Mouse (Mus musculus): ENCODE measurements around the gene Mrgpre. TPM values are rescaled to one million over a fixed set of nuclear protein-coding genes. Genes with fewer than 3 reads are reported as not detected.

Gene Mrgpre
- total and polyA plus RNA-seq, 3 experiments = not detected

GRCm38 (mm10) chr7:143808909-143809308, 24.6 kb upstream of the Mrgpre start:
- H3K4me3 ChIP-seq (ENCODE audit: low read depth, low read length) = no peak overlapping the region
- TF ChIP-seq CTCF (IDR thresholded peaks at IDR 0.05; ENCODE audit: low read depth, low read length) = peak; percentile 49
- TF ChIP-seq GATA2 (IDR thresholded peaks at IDR 0.05; ENCODE audit: borderline replicate concordance, low read depth, low read length) = no peak
- H3K9me3 ChIP-seq (replicated peaks) = no peaks in the 10 kb centered on the region
- no peak for DNase-seq (ENCODE audit: low spot score)
- peaks cover 94% of the 10 kb centered on the region for H3K36me3 ChIP-seq (replicated peaks)
- ATAC-seq (ENCODE audit: extremely low read depth, insufficient number of reproducible peaks, low FRiP score, poor library complexity, severe bottlenecking) = peak; percentile 28; the same call in 1 of the 2 replicates
- no peaks in the 10 kb centered on the region for H3K4me1 ChIP-seq (ENCODE audit: insufficient read depth, low read depth, low read length)
- H3K27me3 ChIP-seq (ENCODE audit: insufficient read depth, low read length) = no peaks in the 10 kb centered on the region

GRCm38 (mm10) chr7:143805199-143805624, 20.9 kb upstream of the Mrgpre start:
- Histone ChIP-seq H3K9me3 (replicated peaks) (no peaks in the 10 kb centered on the region), H3K27me3 (ENCODE audit: insufficient read depth, low read length) (no peaks in the 10 kb centered on the region), H3K36me3 (replicated peaks) (peaks cover 93% of the 10 kb centered on the region), H3K4me3 (ENCODE audit: low read depth, low read length) (no peak overlapping the region), H3K4me1 (ENCODE audit: insufficient read depth, low read depth, low read length) (no peaks in the 10 kb centered on the region)
- ATAC-seq (ENCODE audit: extremely low read depth, insufficient number of reproducible peaks, low FRiP score, poor library complexity, severe bottlenecking) (no peak), DNase-seq (ENCODE audit: low spot score) (no peak)
- no peak for TF ChIP-seq TAL1 (conservative IDR thresholded peaks at IDR 0.05; ENCODE audit: low read depth, low read length)
- no peak for TF ChIP-seq GATA2 (IDR thresholded peaks at IDR 0.05; ENCODE audit: borderline replicate concordance, low read depth, low read length)
- TF ChIP-seq POLR2AphosphoS5 (IDR thresholded peaks at IDR 0.05; ENCODE audit: insufficient replicate concordance, low read depth, low read length) = no peak
- no peak for TF ChIP-seq CTCF (IDR thresholded peaks at IDR 0.05; ENCODE audit: low read depth, low read length)
- no peak for TF ChIP-seq GATA1 (IDR thresholded peaks at IDR 0.05; ENCODE audit: borderline replicate concordance, low read length)

- DNase-seq (ENCODE audit: low spot score) (no peak), ATAC-seq (ENCODE audit: extremely low read depth, insufficient number of reproducible peaks, low FRiP score, poor library complexity, severe bottlenecking) (no peak)
- no peak overlapping the region for H3K4me3 ChIP-seq (ENCODE audit: low read depth, low read length)
- H3K4me1 ChIP-seq (ENCODE audit: insufficient read depth, low read depth, low read length) = 0 out of 2 replicates have a peak, but pooled peaks cover 3% of the 10 kb centered on the region
- H3K27me3 ChIP-seq (ENCODE audit: insufficient read depth, low read length) = no peaks in the 10 kb centered on the region
- TF ChIP-seq GATA2 (IDR thresholded peaks at IDR 0.05; ENCODE audit: borderline replicate concordance, low read depth, low read length) (no peak), TAL1 (conservative IDR thresholded peaks at IDR 0.05; ENCODE audit: low read depth, low read length) (no peak), CTCF (IDR thresholded peaks at IDR 0.05; ENCODE audit: low read depth, low read length) (no peak), POLR2AphosphoS5 (IDR thresholded peaks at IDR 0.05; ENCODE audit: insufficient replicate concordance, low read depth, low read length) (no peak), GATA1 (IDR thresholded peaks at IDR 0.05; ENCODE audit: borderline replicate concordance, low read length) (no peak)
- no peaks in the 10 kb centered on the region for H3K9me3 ChIP-seq (replicated peaks)
- peaks cover 93% of the 10 kb centered on the region for H3K36me3 ChIP-seq (replicated peaks)
These were observed 17.1 kb upstream of the Mrgpre start for GRCm38 (mm10) chr7:143801195-143802065.

GRCm38 (mm10) chr7:143800770-143801169, 16.5 kb upstream of the Mrgpre start:
- Histone ChIP-seq H3K27me3 (ENCODE audit: insufficient read depth, low read length) (no peaks in the 10 kb centered on the region), H3K9me3 (replicated peaks) (no peaks in the 10 kb centered on the region), H3K36me3 (replicated peaks) (peaks cover 93% of the 10 kb centered on the region), H3K4me1 (ENCODE audit: insufficient read depth, low read depth, low read length) (0 out of 2 replicates have a peak, but pooled peaks cover 3% of the 10 kb centered on the region), H3K4me3 (ENCODE audit: low read depth, low read length) (no peak overlapping the region)
- ATAC-seq (ENCODE audit: extremely low read depth, insufficient number of reproducible peaks, low FRiP score, poor library complexity, severe bottlenecking) (no peak), DNase-seq (ENCODE audit: low spot score) (no peak)
- TF ChIP-seq POLR2AphosphoS5 (IDR thresholded peaks at IDR 0.05; ENCODE audit: insufficient replicate concordance, low read depth, low read length) = no peak
- no peak for TF ChIP-seq CTCF (IDR thresholded peaks at IDR 0.05; ENCODE audit: low read depth, low read length)
- TF ChIP-seq GATA2 (IDR thresholded peaks at IDR 0.05; ENCODE audit: borderline replicate concordance, low read depth, low read length) = no peak

DNA sequence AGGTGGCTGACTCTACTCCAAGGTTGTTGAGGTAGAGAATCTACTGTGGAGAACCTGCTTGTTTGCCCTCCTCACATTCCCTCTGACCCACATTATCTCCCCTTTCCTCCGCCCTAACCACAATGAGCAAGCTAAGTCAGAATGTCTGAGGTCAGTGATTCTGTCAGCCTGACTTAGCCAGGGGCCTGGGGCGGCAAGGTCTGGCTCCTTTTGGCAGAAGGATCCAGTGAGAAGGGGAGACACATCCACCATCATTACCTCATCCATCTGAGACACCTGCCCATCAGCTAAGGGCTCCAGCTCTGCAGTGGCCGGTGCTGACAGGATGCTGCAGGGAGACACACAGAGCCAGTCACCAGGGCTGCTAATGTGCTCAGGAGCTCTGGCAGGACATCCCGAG, 14.5 kb upstream of the Mrgpre start:
- ATAC-seq (ENCODE audit: extremely low read depth, insufficient number of reproducible peaks, low FRiP score, poor library complexity, severe bottlenecking) (no peak), DNase-seq (ENCODE audit: low spot score) (no peak)
- H3K9me3 ChIP-seq (replicated peaks) = no peaks in the 10 kb centered on the region
- 0 out of 2 replicates have a peak, but pooled peaks cover 3% of the 10 kb centered on the region for H3K4me1 ChIP-seq (ENCODE audit: insufficient read depth, low read depth, low read length)
- peaks cover 87% of the 10 kb centered on the region for H3K36me3 ChIP-seq (replicated peaks)
- H3K27me3 ChIP-seq (ENCODE audit: insufficient read depth, low read length) = no peaks in the 10 kb centered on the region
- no peak overlapping the region for H3K4me3 ChIP-seq (ENCODE audit: low read depth, low read length)
- no peak for TF ChIP-seq CTCF (IDR thresholded peaks at IDR 0.05; ENCODE audit: low read depth, low read length)
- TF ChIP-seq TAL1 (conservative IDR thresholded peaks at IDR 0.05; ENCODE audit: low read depth, low read length) = no peak
- TF ChIP-seq GATA1 (IDR thresholded peaks at IDR 0.05; ENCODE audit: borderline replicate concordance, low read length) = no peak
- no peak for TF ChIP-seq POLR2AphosphoS5 (IDR thresholded peaks at IDR 0.05; ENCODE audit: insufficient replicate concordance, low read depth, low read length)
- TF ChIP-seq GATA2 (IDR thresholded peaks at IDR 0.05; ENCODE audit: borderline replicate concordance, low read depth, low read length) = no peak

DNA sequence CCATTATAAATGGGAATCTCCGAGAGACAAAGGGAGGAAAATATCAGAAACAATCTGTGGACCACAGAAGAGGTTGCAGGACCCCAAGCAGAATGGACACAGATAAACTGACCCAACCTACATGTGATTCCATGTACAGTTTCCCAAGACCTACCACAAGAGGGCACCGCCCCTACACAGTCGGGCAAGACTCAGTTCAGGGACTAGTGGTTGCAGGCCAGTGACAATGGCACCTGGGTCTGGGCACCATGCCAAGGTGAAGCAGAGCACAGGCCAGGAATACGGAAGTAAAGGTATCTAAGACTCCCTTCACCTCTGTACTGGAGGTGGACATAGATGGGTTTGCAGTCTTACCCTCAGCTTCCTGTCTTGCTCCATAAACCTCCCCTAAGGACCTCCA, 8.8 kb upstream of the Mrgpre start:
- ATAC-seq (ENCODE audit: extremely low read depth, insufficient number of reproducible peaks, low FRiP score, poor library complexity, severe bottlenecking) = no peak
- Histone ChIP-seq H3K9me3 (replicated peaks) (peaks cover 5% of the 10 kb centered on the region; the same call in 1 of the 2 replicates), H3K36me3 (replicated peaks) (peaks cover 32% of the 10 kb centered on the region), H3K4me3 (ENCODE audit: low read depth, low read length) (no peak overlapping the region), H3K27me3 (ENCODE audit: insufficient read depth, low read length) (peaks cover 20% of the 10 kb centered on the region), H3K4me1 (ENCODE audit: insufficient read depth, low read depth, low read length) (no peaks in the 10 kb centered on the region)
- DNase-seq (ENCODE audit: low spot score) = no peak
- TF ChIP-seq POLR2AphosphoS5 (IDR thresholded peaks at IDR 0.05; ENCODE audit: insufficient replicate concordance, low read depth, low read length) (no peak), GATA2 (IDR thresholded peaks at IDR 0.05; ENCODE audit: borderline replicate concordance, low read depth, low read length) (no peak), TAL1 (conservative IDR thresholded peaks at IDR 0.05; ENCODE audit: low read depth, low read length) (no peak), GATA1 (IDR thresholded peaks at IDR 0.05; ENCODE audit: borderline replicate concordance, low read length) (no peak), CTCF (IDR thresholded peaks at IDR 0.05; ENCODE audit: low read depth, low read length) (no peak)
